Mouse (Mus musculus) kidney, postnatal 10 days (tissue): ENCODE results near the gene Ppp1r21.

Experiments
- DNase-seq: peaks from one replicate; pipeline ENCODE4 v3.0.0; 2021; ENCODE audit warnings: mixed read lengths

Ppp1r21 gene

DNA sequence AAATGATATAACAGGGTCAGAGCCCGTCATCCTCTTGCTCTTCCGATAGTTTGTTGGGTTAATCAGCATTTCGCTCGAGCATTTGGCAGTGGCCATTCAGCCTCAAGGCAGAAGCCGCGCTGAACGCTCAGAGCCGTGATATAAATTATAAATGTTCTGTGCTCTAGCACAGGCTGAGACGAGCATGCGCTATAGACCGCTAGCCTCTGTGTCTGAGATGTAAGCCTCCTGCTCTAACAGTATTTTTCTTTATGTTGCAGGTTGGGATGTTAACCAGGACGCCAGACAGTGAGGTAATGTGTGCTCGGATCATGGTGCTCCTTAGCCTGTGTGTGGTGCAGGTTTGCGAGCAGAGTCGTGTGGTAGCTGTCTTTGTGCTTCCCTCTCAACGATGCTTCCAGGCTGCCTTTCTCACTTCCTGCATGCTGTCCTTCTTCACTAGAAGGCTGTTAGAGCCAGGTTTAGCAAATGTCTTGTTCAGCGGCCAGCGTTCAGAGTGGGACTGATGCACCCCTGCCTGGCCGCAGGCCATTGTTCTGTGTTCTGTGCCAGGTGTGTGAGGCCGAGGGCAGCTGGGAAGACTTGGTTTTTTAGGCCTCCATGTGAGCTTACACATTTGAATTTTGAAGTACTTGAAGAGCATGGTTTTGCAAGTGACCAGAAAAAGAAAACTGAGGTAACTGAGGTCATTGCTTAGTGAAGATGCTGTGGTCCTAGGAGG, 48.8 kb downstream of the Ppp1r21 start:
- DNase-seq, result peak; percentile 26

DNA sequence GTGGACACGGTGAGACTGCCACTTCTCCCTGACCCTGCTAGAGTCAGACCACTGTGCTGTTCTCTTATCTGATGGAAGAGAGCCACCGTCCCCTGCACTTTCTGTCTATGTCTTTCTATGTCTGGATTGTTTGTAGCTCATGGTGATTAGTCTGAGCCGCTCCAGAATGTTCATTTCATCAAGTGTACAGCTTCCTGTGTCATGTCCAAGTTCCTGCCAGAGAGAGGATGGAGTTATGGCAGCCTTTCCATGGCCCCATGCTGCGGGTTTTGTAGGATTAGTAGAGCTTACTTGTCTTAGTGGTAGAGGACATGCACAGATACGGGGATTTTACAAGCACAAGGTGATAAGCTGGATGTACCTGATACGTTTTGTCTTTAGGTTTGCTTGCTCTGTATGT, 50.6 kb downstream of the Ppp1r21 start:
- peak; percentile 34 for DNase-seq

DNA sequence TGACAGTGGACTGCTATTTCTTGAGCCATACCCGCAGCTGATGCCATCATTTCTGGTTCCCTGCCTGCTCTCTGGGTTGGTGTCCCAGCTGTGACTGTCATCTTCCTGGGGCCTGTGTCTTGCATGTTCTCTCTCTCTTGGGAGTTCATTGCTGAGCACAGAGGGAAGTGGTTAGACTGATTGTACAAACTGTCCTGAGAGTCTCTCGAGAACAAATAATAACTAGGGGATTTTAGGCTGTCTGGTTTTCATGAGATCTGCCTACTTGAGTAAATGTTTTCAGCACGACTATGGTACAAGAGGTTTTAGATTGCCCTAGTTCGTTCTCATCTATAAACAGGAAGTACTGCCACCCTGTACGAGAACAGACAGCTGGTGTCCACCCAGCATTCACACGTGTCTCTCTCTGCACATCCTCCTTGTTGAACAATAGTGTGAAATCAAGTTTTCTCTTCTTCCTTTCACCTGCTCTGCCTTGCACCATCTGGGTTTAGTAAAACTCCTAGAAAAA, 51.6 kb downstream of the Ppp1r21 start:
- no peak for DNase-seq

DNA sequence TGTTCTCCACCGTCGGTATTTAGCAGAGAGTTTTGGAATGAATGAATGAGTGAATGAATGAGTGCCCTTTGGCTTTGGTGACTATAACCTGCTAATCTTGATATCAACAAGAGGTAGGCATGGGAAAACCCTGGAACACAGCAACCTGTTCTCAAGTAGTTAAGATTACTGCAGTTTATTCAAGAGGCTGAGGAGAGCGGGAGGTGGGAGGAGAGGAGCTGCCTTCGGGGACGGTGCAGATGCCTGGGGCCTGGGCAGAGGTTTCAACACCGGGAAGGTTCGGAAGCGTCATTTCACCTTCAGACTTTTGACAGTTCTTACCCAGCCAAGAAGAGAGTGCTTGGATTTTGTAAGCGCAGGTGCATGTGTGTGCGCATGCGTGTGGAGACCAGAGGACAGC, 53.1 kb downstream of the Ppp1r21 start:
- DNase-seq, result no peak

DNA sequence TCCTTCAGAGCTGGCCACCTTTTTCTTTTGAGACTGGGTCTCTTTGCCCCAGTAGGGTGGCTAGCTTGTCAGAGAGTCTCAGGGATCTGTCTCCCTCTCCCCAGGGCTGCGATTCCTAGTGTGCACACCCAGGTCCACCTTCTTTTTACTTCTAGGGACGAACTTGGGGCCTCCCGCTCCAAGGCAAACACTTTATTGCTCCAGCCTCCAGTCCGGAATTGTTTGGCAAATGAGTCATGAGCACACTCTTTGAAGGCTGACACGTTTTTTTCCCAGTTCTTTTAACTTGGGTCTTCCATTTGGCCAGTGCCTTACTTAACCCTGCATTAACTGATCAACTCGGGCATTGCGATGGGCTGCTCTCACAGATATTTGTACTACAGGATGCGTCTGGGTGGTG, 53.5 kb downstream of the Ppp1r21 start:
- no peak for DNase-seq

DNA sequence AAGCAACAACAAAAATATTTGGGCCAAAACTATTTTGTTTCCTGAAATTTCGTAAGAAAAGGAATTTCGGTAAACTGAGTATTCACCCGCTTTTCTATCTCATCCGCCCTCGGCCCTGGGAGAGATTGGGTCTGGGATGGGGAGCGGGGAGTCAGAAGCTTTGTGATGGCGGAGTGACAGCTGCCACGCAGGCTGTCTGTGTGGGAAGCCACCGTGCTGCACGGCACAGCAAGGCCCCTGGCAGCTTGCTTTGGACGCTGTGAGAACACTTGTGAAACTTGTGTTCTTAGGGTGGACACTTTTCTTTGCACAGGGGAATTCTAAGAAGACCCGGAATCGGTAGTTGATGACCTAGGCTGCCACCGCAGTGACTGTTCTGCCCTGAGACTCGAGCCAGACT, 57.5 kb downstream of the Ppp1r21 start:
- DNase-seq, result no peak

DNA sequence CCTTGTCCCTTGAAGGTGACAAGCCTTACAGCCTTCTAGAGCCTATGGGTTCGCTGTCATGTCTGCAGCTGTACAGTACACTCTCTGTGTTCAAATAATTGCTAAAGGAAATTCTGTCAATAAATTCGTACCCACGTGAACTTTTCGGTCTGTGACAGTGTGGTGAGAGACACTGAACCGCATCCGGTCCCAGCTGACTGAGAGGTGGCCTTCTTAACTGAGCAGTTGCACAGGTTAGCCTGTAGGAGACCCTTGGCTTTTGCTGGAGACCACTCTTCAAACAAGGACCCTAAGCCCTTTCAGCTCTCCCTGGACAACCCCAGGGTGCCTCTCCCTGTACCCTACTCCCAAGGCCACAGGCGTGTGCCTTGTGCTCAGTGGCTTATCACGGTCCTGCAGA, 58.3 kb downstream of the Ppp1r21 start:
- no peak for DNase-seq

DNA sequence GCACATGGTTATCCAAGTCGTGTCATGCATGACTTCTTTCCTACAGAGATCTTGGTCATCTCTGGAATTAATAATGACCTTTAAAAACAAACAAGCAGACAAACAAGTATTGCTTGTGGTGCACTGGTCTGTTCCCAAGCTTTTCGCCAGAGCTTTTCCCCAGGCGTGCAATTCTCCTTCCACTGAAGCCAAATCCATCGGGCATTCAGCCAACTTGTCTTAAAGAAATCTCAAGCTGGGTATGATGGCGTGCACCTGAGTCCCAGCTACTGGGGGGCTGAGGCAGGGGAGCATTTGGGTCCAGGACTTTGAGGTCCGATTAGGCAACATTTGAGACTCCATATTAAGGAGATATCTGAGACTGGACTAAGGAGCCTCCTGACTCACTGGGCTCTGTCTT, 60.3 kb downstream of the Ppp1r21 start:
- no peak for DNase-seq

DNA sequence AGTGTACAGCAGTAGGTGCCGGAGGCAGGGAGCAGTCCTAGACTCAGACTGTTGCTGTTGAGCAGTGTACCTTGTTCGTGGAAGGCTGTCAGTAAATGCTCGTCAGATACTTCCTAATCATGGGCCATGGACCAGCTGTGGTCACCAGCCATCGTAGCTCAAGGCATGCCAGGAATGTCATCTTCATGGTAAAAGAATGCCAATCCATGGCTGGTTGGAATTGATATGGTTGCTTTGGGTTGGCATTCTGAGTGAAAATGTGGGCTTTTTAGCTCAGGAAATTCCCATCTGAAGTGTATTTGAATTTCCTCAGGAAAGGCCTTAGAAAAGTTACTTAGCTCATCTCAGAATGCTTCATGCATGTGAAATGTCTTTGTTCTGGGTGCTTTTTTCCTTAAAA, 65.2 kb downstream of the Ppp1r21 start:
- DNase-seq, result no peak

DNA sequence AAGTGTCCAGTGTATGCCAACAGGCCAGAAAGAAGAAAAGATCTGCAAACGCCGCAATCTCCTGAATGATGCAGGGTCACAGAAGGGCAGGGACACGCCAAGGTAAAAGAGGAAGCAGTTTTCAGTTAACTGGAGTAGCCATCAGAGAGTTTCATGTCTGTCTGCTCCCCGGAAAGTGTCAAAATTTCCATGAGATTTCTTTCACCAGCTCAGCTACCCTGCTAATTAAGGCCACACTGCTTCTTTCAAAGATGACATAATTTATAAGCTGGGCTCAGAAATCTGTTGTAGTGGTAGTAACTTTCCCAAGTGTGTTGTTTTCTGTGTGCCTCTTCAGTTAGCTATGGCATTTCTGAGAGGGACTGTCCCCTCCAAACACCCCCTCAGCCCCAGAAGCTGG, 66.2 kb downstream of the Ppp1r21 start:
- no peak for DNase-seq

DNA sequence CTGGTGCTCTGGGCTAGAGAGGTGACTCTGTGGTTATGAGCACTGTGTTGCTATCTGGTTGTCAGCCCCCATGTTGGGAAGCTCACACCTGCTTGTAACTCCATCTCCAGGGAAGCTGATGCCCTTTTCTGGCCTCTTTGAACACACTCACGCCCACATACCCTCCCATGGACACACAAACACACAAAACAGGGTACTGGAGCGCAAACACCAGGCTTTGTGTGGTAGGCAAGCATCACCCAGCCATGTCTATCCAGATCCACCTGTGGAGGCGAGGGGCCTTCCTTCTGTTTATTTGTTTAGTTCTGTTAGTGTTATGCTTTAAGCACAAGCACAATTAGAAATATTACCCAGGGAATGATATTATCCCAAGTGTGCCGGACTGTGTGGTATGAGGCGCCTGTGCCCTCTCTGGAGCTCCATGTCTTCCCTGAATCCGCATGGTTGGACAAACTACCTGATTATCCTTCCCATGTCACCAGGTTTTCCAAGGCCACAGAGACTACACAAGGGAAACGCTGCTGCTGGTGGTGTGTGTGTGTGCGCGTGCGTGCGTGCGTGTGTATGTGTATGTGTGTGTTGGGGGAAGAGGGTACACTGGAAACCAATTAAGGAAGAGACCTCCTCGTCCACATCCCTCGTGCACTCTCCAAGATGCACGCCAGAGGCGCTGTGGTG, 66.8 kb downstream of the Ppp1r21 start:
- no peak for DNase-seq

DNA sequence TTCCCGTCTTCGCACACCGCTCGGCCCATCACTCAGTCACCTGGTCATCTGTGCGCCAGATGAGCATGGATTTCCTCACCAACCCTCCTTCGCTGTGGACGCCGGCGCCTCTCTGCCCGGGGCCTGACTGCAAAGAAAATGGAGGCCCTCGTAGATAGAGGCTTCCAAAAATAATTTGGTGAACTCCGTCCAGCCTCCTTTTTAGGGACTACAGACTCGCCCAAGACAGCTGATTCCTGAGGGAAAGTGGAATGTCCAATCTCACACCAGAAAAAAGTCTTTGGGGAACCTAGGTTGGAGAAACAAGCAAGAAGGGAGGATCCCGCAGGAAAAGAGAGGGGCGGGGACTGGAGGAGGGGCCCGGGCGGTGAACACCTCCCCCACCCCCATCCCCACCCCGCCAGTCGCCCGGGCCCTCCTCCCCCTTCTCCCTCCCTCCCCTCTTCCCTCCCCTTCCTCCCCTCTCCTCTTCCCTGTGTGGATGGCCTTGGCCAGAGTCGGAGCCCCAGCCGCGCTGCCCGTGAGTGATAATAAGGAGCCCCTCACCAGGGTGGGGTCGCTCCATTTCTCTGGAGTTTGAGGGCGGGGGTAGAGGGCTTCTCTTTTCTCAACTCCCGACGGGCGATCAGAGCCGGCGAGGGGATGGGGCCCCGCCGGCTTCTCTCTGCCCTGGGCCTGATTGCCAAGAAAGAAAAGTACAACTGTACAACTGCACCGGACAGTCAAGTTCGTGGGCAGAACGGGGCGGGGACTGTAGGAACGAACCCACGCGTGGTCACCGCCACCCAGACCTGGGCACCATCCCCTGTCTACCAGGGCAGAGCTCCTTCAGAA, 67.5 kb downstream of the Ppp1r21 start, which contains the start of gene Ston1:
TSS of gene Ston1 (plus strand) at position 463 of the 834 bp plus-strand sequence.
- peak; percentile 90 for DNase-seq

DNA sequence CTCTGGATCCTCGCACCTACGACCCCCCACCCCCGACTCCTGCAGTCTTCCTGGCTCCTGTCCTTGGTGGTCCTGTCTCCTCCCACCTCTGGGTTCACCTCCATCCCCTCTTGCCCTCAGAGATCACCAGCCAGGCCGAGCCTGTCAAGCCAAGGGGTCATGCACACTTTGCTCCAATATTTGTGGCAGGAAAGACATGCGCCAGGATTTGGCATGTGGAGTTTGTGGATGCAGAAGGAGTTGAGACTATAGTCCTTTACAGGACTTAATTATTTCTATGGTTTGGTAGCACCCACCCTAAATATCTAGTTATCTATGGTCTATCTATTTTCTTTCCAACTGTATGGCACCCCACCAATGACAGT, 68.1 kb downstream of the Ppp1r21 start:
- DNase-seq, result no peak

DNA sequence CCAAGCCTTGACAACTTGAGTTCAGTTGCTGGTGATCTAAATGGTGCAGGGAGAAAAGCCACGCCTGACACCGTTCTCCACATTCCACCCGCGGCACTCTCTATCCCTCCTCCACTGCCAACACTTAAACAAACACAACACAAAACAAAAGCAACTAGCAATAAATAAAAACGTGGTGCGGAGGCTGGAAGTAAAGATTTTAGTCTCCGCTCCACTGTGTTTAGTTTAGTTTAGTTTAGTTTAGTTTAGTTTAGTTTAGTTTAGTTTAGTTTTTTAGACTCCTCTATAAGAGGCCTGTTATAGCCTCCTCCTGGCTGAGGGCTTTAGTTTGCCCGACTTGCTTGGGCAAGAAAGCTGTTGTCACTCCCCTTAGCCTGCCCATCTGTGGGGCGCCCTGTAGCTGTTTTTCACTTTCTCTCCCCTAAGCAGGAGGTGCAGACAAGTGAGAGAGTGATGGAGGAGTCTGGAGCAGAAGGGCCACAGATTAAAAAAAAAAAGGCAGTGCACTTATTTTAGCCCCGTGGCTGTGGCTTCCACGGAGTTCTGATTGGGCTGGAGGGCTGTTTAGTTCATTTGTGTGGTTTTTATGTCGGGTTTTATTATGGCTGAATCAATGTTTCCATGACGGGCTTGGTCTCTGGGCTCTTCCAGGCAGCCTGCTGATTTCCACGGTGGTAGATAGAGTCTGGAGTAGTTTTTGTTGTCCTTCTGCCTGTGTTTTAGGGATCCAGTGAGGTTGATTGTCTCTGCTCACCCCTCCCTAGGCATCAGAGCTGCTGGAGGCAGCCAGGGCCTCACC, 68.9 kb downstream of the Ppp1r21 start:
- DNase-seq, result peak; percentile 14

DNA sequence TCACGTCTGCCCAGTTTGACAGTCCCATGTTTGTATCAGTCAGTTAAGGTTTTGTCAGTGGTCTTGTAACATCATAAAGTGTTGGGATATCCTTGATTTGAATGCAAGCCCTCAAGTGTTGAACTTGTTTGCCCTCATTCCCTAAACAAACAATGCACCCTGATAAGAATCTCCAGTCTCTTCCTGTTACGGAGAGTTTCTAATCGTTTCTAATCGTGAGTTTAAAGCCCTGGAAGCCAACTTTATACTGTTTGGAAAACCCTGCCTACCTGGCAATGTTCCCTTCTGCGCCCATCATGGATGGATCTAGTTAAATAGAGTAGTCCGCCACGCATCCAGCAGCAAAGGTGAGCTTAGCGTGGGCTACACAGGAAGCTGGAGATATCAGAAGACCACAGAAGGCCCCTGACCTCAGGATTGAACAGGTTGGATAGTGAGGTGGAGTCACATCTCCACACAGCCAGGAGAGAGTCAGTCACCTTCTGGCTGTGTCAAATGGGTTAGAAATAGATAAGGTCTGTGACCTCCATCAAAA, 70.6 kb downstream of the Ppp1r21 start:
- no peak for DNase-seq

DNA sequence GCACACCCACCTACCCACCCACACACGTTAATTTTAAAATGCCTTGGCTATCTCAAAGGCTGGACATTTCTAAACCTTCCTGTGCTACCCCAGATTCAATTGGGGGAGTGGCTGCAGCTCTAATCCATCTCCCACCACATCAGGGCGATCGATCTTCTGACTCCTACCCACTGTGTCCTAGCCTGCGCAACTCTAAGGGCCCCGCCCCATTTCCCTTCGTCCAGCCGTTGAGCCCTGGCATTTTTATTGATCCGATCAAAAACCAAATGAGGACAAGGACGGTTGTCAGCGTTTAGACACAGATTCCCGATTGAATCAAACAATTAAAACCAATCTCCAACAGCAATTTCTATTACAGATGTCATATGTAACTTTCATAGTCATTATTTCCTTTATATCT, 74.0 kb downstream of the Ppp1r21 start:
- no peak for DNase-seq

DNA sequence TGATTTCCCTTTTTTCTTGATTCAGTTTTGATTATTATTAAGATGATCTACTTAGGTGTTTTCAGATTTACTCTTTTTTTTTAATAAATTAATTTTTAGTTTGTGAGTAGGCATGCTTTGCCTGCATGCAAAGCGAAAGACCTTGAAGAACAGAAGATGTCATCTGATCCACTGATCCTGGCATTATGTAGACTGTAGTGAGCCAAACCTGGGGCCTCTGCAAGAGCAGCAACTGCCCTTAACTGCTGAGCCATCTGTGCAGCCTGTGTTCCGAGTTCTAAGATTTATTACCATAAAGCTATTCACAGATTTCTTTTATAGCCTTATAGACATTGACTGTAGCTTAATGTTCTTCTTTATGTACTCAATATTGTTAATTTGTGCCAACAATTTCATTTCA, 76.1 kb downstream of the Ppp1r21 start:
- DNase-seq, result no peak

DNA sequence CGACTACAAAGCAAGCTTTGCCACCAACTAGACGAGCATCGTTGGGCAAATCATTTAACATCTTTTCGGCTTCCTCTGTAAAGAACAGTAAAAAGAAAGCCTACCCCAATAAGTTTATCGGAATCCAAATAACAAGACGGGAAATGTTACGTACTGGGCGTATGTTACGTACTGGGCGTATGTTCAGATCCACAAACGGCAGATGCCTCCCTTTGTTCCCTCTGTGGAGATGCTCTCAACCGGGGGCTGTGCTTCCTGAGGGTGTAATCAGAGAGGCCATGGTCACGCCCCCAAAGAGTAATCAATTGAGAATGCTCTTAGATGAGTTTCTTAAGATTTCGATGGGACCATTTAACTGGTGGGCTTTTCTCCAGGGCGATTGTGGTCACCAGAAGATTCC, 79.4 kb downstream of the Ppp1r21 start:
- no peak for DNase-seq

DNA sequence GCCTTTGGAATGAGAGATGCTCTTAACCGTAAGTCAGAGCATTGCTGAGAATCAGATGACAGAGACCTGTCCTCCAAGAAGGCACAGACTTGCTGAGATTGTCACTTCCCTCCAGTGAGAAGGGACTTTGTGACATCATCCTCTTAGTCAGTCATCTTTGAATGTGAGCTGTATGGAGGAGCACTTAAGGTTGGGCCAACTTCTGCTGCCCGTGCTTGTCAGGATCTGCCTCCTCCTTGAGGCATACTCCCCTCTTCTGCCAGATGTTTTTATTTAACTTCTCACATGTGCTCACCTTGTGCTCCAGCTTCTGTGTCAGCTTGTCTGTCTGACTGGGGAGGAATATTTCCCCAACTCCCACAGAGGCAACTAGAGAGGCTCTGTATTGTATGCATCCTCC, 81.1 kb downstream of the Ppp1r21 start:
- no peak for DNase-seq

DNA sequence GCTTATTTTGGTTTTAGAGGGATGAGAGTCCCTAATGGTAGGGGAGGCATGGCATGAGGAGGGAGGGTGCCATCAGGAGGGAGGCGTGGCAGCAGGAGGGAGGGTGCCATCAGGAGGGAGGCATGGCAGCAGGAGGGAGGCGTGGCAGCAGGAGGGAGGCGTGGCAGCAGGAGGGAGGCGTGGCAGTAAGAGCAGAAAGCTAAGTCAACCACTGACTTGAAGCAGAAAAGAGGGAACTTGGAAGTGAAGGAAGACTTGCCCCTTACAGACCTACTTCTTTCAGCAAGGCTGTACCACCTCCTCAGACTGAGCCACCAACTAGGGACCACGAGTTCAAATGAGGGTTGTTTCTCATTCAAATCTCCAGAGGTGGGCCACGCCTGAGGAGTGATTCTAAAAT, 83.3 kb downstream of the Ppp1r21 start:
- no peak for DNase-seq

DNA sequence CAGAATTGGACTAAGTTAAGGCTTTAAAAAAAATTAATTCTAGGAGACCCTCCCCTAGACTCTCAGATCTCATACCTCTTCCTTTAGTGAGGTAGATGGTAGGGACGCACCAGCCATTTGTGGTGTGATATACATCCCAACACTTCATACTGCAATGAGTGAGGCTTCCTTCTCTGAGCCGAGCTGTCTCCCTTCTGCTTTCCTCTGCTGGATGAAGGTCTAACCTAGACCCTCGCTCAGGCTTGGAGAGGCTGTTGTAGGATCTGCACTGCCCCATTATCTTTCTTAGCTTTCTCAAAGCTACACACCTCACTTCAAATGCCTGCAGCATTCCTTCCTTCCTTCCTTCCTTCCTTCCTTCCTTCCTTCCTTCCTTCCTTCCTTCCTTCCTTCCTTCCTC, 83.8 kb downstream of the Ppp1r21 start:
- DNase-seq, result no peak

DNA sequence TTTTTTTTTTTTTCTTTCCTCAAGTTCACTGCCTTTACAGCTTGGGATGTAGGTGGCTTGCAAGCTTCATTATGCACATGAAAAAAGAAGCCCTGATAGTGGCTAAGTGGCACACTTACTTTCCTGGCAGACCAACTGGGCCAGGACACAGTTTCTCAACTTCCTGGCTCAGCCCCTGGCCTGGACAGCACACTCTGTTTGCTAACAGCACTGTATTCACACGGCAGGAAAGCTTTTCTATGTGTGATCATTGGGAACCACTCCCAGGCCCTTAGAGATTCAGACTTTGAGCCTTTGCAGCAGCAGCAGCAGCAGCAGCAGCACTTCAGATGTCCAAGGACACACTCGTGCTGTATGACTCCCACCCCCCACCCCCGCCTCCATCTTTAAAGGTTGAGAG, 84.3 kb downstream of the Ppp1r21 start:
- DNase-seq, result no peak

DNA sequence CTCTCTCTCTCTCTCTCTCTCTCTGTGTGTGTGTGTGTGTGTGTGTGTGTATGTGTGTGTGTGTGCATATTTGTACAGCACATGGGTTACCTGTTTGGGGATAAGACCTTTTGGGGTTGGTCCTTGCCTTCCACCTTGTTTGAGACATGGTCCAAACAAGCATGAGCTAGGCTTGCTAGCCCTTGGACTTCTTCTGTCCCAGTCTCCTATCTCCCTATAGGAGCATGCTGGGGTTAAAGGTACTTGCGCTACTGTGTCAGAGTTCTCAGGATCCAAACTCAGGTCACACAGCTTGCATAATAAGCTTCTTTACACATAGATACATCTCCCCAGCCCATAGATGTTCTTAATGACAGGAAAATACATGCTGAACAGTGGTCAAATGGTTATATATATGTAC, 84.8 kb downstream of the Ppp1r21 start:
- DNase-seq, result no peak
